Mouse (Mus musculus) neutrophil, adult 83 days (primary cell): ENCODE measurements around the gene Adgrb3. TPM values are rescaled to one million over a fixed set of nuclear protein-coding genes. Genes with fewer than 3 reads are reported as not detected.

Source experiments
- total RNA-seq, 2 experiments: library from RNA; stranded (reverse); gene quantifications; one replicate each; pipeline ENCODE4 v1.2.4; 2023

Adgrb3 gene
- total RNA-seq: not detected

GRCm38 (mm10) chr1:25828971-25829920 lies at the start of gene Adgrb3:
Gene Adgrb3 (minus strand): TSS chr1:25829707.

